Comparison of ENCODE assay signal across 24 mouse cellular contexts in the genomic region with DNA sequence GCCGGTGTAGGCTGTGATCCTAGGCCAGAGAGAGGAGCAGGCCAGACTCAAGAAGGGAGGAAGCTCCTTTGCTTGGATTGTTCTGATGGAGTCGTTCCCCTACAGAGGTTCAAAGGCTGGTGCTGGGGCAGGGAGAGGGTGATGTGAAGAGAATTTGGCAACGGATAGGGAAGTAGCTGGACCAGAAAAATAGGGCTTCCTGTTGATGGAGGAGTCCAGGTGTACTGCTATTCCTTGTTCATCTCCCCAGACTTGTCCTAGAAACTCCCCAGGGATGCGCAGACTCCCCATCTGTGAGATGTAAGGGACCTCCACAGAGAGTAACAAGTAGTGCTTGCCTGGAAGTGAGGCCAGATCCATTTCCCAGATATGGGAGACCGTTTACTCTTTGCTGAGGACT. TPM values are rescaled to one million over a fixed set of nuclear protein-coding genes. Genes with fewer than 3 reads are reported as not detected.
"Had no signal": no experiment of that assay in that cellular context is flagged by ENCODE, and none has a peak within 500 bp of the region (broad histone marks: within the 10 kb centered on the region; RNA-seq: fewer than 3 reads in every experiment).

No protein-coding gene starts in this region.

- H3K9me3 ChIP-seq: heart, embryonic 10.5 days; heart, embryonic 12.5 days; hindbrain, embryonic 13.5 days; hindbrain, embryonic 15.5 days; limb, embryonic 13.5 days; limb, embryonic 15.5 days; liver, embryonic 12.5 days had no signal

- H3K9ac ChIP-seq: heart, embryonic 12.5 days; hindbrain, embryonic 13.5 days; hindbrain, embryonic 15.5 days; limb, embryonic 13.5 days; limb, embryonic 15.5 days; liver, embryonic 12.5 days; liver, embryonic 14.5 days had no signal

- DNase-seq: gastrocnemius, adult 2 months; gastrocnemius, postnatal 10 days; gastrocnemius, postnatal 25 days; heart, adult 18-20 months; heart, postnatal 10 days; heart, postnatal 36 days; kidney, adult 11 months; kidney, adult 2 months; kidney, postnatal 10 days; kidney, postnatal 25 days; layer of hippocampus, adult 9-11 months; layer of hippocampus, postnatal 36 days; left cerebral cortex, postnatal 4 days had no signal

- H3K4me2 ChIP-seq: heart, embryonic 12.5 days; limb, embryonic 13.5 days; limb, embryonic 15.5 days; liver, embryonic 12.5 days had no signal

- H3K4me3 ChIP-seq: heart, embryonic 10.5 days; heart, embryonic 12.5 days; hindbrain, embryonic 13.5 days; limb, embryonic 15.5 days; liver, embryonic 12.5 days had no signal

- ATAC-seq: hindbrain, postnatal 0 days; intestine, embryonic 16.5 days; liver, embryonic 12.5 days had no signal

- H3K36me3 ChIP-seq: heart, embryonic 10.5 days; heart, embryonic 12.5 days; hindbrain, embryonic 13.5 days; hindbrain, embryonic 15.5 days; limb, embryonic 13.5 days; limb, embryonic 15.5 days; liver, embryonic 12.5 days had no signal

- H3K27ac ChIP-seq: gastrocnemius, adult 2 months; heart, embryonic 10.5 days; hindbrain, embryonic 13.5 days; hindbrain, embryonic 15.5 days; hindbrain, postnatal 0 days; limb, embryonic 13.5 days; limb, embryonic 15.5 days; liver, embryonic 12.5 days; liver, embryonic 14.5 days had no signal

RNA-seq across cellular contexts. Expression of gene Car4, which starts 1.2 kb away (rescaled TPM):
- polyA plus RNA-seq: limb, embryonic 15.5 days; liver, embryonic 16.5 days had no signal
